Mouse (Mus musculus): ENCODE results near the gene Phyhipl. TPM values are rescaled to one million over a fixed set of nuclear protein-coding genes. Genes with fewer than 3 reads are reported as not detected.

Phyhipl gene
- total RNA-seq, 2 experiments from 2014 or later: not detected

DNA sequence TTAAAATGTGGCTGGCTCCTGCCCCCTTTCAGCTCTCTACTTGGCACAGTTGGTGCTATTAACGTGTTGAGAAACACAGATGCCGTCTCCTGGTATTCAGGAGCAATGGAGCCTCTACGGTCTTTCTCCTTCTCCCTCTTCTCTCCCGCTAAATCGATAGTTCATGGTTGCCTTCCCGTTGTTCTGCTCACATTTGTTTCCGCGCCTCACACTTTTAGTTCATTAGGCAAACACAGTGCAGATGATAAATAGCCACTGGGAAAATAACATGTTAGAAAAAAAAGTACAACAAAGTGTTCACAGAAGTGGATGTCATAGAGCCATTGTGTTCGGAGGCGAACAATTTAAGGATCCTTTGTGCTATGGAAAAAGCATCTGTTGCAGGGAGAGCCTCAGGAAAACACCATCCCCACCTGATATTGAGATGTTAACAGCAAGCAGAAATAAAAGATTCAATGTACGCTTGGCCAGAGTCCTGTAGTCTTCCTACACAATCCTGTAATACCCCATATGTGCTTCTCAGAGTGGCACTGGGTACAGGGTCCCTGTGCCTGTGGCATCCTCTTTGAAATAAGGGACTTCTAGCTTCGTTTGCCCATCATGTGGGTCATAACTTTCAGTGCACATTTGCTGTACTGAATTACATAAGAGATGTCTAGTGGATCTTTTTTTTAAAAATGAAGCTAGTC, 18.0 kb downstream of the Phyhipl start:
- intact Hi-C loops (cut with DNase I): no loop called here
- DNase-seq: no peak

DNA sequence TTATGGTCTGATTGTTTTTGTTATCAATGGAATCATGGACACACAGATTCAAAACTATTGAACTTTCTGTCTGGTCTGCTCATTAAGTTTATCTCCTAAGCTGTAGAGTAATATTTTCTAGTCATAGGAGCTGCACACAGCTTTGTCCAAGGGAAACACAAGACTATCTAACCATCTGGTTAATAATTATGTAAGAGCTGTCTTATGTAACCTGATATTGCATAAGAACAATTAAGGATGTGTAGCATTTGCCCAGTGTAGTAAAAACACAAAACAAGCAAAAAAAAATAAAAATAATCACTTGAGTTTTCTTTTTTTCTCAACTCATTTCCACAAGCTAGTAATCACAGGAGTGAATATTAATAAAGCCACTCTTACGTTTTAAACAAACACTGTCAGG, 20.5 kb downstream of the Phyhipl start:
- DNase-seq: no peak
- intact Hi-C loops (cut with DNase I): no loop called here

DNA sequence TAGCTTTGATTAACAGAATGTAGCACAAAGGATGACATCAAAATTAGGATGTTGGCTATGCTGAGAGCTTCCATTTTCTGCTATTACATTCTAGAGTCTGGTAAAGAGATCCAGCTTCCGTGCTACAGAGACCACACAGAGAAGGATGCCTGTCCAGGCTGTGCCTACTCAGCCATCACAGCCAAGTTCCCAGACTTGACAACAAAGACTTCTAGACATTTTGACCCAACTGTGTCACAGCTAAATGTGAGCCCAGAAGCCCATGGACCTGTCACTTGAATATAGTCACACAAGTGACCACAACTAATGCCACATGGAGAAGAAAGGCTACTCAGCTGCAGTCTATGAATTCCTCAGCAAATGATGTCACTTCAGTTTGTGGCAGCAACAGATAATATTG, 24.6 kb downstream of the Phyhipl start:
- no peak for DNase-seq
- intact Hi-C loops (cut with DNase I): no loop called here

DNA sequence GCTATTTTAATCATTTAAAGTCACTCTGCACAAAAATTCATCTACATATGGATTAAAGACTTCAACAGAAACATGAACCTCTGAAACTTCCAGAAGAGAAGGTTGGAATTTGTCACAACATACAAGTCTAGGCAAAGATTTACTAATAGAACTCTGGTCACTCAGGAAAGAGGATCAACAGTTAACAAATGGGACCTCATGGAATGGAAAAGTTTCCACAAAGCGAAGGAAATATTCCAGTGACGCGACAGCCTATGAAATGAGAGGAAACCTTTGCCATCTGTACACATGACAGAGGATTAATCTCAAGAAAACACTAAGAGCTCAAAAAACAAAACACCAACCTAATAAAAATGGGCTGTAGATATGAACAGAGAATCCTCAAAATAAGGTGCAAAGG, 32.3 kb downstream of the Phyhipl start:
- DNase-seq: no peak
- intact Hi-C loops (cut with DNase I): no loop called here

DNA sequence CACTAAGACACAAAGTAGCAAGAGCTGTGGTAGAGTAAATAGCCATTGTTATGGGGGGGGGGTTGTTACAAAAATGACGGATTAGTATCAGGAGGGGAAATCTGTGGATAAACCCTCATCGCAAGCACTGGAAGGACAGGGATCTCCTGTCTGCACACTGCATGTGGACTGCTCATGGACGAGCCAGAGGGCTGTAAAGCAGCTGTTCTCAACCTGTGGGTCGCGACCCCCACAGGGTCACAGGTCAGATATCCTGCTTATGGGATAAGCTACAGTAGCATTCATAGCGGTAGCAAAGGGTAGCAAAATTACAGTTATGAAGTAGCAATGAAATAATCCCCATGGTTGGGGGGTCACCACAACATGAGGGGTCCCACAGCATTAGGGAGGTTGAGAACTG, 39.4 kb downstream of the Phyhipl start:
- DNase-seq: no peak
- intact Hi-C loops (cut with DNase I): no loop called here

DNA sequence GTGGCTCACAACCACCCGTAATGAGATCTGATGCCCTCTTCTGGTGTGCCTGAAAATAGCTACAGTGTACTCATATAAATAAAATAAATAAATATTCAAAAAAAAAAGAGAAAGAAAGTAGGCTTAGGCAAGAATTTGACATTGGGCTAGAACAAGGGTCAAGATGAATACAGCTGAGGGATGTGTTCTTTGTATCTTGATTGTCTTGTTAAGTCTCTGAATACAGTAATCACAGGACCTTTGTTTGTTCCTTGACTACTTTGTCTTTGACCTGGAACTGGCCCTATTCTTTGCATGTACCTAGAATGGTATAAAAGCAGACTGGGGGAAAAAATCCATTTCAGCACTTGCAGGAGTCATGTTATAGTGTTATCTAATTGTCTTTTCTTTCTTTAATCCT, 44.1 kb downstream of the Phyhipl start:
- DNase-seq: no peak
- intact Hi-C loops (cut with DNase I): no loop called here

DNA sequence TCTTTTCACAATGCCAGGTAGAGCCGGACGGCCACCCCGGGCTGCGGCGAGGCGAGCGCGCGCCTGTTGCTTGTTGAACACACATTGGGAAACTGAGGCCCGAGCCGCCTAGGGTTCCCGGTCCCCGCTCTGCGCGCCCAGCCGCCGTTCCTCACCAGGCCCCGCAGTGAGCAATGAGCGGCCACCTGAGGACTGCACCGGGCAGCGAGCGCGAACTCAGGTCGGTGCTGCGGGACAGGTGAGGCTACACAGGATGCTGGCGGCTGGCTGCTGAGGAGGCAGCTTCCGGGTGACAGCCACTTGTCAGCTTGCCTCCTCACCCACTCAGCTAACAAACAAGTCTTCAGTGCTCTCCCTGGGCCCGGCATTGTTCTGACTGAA, 55.9 kb downstream of the Phyhipl start:
- intact Hi-C loops (cut with DNase I): loop anchor here (10.0 kb wide), 1 partner anchor 215 kb away; no protein-coding TSS in a partner anchor
- DNase-seq: no peak

DNA sequence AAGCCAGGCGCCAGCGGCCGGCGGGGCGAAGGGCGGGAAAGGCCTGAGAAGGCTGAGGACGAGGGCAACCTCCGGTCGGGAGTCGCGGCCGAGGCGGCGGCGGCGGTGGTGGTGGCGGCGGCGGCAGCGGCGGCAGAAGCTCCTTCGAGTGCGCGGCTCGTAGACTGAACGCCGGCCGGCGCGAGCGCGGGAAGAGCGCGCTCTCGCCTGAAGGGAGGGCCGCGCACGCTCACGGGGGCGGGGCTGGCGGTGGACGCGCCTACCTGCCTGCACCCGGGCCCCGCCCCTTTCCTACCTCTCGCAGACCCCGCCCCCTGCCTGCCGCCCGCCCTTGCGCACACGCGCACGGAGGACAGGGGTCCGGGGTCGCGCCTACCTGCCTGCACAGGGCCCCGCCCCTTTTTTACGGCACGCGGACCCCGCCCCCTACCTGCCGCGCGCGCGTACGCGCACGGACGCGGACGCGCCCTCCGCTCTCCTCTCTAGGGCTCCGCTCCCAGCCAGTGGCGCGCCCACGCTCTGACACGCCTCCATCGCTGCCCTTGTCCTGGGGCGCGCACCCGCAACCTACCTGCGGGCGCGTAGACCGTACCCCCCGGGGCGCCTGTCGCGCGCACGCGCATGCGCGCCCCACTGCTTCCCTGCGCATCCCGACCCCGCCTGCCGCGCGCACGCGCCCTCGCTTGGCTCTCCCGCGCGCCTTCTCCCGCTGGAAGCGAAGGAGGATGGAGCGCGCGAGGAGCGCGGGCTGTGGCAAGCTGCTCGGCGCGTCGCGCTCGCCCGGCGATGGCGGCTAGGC, 56.4 kb downstream of the Phyhipl start:
- peak in 1 of 2 experiments; percentile 15 for DNase-seq
- intact Hi-C loops (cut with DNase I): loop anchor here (10.0 kb wide), 1 partner anchor 215 kb away; no protein-coding TSS in a partner anchor

DNA sequence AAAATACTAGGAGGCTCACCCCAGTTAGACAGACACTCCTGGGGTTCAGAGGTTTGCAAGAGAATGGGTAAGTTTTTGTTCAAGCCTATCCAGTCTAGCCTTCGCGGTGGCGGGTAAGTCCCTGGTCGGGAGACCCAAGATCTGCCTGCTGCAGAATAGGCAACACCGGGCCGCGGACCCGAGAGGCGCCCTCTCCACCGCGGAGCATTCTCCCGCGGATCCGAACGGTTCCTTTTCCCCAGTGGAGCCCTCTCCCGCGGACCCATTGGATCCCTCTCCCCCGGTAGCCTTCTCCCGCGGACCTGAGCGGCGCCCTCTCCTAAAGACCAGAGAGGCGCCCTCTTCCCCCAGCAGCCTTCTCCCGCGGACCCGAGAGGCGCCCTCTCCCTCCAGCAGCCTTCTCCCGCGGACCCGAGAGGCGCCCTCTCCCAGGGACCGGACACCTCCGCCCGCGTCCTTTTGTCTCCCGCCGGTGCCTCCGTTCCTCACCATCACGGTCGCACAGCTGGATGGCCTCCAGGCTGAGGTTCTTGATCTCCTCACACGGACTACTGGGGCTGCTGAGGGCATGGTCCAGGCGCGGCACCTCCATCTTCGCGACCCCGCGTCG, 57.1 kb downstream of the Phyhipl start:
- peak; percentile 8 to 10 for DNase-seq
- intact Hi-C loops (cut with DNase I): loop anchor here (10.0 kb wide), 1 partner anchor 216 kb away; no protein-coding TSS in a partner anchor

DNA sequence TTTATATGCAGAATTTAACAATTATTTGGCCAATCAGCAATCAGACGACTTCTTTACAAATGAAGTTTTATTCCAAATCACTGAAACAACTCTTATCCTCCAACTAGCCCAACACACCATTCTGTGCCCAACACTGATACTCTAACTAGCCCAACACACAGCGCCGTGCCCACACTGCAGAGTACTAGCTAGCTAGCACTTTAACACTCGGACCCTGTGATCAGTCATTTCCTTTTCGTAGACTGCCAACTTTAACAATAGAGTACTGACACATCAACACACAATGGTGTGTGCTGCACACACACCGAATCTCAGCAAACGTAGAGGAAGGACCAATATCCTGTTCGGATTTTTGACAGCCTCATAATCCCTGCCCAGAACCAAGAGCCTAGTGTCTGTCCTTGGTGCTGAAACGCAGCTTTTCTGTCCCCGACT, 57.7 kb downstream of the Phyhipl start:
- DNase-seq: no peak
- intact Hi-C loops (cut with DNase I): loop anchor here (10.0 kb wide), 1 partner anchor 217 kb away; no protein-coding TSS in a partner anchor

DNA sequence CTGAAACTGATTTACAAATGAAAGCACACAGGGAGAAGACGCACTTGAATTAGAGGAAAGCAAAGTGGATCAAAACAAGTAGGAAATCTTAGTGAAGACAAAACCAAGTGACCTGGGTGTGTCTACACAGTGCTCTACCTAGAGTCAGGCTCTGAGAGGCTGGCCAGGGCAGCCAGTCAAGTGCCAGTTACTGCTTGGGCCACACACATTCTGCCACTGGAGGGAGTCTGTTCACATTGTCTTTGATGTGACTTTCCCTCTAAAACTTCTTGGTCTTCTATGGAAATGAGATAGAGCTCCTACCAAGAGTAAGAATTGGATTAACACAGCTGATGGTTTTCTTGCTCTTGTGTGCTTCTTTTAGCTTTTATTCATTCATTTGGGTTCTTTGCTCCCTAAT, 61.8 kb downstream of the Phyhipl start:
- no peak for DNase-seq
- intact Hi-C loops (cut with DNase I): loop anchor here (10.0 kb wide), 1 partner anchor 221 kb away; no protein-coding TSS in a partner anchor

DNA sequence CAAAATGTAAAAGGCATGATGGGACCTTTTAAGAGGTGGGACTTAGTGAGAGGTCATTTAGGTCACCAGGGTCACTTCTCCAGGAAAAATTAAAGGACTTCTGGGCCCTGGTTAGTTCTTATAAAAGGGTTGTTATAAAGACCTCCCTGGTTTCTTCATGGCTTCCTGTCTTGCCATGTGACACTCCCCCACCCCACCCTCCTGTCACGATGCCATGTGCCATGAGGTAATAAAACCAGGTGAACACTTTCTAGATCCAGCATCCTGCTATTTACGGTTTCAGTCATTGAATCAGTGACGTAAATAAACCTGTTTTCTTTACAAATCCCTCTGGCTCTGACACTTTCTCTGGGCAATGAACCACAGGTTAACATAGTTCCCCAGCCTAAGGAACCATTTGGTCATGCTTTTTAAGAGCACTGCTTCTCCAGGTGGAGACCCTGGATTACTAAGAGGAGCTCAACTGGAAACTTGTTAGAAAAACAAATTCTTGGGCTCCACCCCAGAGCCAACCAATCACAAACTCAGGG, 68.8 kb downstream of the Phyhipl start:
- no peak for DNase-seq
- intact Hi-C loops (cut with DNase I): no loop called here

DNA sequence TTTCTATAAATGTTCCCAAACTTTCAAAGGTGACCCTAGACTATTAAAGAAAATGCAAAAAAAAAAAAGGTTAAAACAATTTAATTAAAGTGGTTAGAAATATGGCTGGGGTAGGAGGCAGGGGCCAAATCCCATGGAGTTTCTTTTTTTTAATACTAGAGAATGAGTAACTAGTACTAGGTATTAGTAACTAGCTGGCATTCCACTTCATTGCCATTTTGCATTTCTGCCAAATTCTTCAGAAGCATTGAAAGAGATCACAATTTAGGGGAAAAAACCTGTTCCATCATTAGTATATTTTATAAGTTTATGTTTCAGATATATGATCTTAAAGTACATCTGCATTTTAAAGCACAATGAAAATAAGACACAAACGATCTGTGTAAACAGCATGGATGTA, 71.6 kb downstream of the Phyhipl start:
- no peak for DNase-seq
- intact Hi-C loops (cut with DNase I): no loop called here

DNA sequence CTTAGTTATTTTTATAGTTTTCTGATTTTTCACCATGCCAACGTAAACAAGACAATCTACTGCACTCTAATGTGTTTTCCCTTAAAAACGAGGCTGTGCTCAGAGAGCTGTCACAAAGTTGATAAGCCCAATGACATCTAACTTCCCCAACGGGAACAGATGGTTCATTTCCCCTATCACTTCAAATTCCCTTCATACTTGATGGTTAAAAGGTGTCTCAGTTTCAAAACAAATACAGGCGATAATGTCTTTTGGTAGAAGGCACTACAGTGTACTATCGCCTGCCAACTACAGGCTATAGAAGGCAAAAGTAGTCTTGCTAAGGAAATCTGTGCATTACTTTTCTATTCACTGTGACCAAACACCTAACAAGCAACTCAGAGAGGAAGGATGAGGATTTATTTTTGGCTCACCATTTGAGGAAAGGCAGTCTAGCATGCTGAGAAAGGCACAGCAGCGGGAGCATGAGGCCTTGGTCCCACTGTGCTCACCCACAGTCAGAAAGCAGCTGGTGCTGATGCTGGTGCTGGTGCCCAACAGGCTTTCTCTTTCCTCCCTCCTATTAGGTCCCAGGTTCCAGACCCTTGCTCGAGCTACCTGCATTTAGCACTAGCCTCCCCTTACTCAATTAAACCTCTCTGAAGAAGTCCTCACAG, 74.1 kb downstream of the Phyhipl start:
- intact Hi-C loops (cut with DNase I): no loop called here

DNA sequence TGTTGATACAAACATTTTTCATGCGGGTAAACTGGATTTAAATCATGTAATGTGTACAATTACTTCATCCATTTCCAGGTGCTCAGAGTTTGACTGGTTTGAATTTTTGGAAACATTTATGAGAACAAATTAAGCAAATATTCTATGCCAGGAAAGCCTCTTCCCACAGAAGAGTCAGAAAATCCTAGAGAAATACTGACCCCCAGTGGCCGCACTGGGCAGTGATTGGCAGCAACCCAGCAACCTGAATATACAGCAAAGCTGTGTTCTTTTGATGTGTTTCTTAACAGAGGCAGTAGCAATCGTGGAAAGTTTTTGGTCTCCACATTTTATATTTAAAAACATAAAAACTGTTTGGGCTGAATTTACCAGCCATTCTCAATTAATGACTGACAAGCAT, 92.1 kb downstream of the Phyhipl start:
- DNase-seq: peak; percentile 56 to 67
- intact Hi-C loops (cut with DNase I): loop anchor here (1.0 to 2.0 kb wide), 2 partner anchors 195 to 245 kb away; no protein-coding TSS in a partner anchor

More for the DNA sequence above, 74.1 kb downstream of the Phyhipl start:
- no peak for DNase-seq

DNA sequence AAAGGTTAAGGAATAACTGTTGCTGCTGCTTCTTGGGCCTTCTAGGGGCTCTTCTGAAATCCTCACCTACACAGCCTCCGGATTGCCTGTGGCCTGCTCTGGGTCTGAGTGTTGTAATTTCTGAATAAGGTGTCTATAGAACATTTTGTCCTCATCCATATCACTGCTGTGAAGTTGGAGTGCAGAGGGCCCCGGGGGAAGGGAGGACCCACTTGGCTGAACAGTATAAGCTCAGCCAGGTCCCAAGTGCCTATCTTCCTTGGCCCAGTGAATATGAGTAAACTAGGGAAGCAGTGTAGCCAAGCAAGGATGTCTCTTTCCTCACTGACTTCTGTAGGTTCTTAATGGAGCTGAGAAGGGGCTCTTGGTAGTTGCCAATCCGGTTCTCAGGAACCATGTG, 103.2 kb downstream of the Phyhipl start:
- intact Hi-C loops (cut with DNase I): loop anchor here (10.0 kb wide), 1 partner anchor 348 kb away; the partner anchor contains the start of gene Mrln

DNA sequence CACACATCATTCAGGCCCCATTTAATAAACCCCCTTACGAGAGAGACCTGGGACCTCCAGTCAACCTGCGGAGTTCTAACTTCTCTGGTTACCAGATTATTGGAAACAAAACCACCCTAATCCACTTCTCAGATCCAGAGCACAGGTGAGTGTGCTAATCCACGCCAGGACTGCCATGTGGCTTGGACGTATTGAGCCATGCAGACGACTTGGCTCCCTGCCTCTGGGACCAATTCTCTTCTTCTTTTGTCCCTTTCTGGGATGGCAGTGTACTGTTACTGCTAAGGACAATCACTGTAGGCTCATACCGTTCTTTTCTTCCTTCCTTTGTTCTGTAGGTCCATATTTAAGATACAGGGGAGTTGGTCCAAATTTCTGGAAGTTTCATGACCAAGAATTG, 112.9 kb downstream of the Phyhipl start:
- intact Hi-C loops (cut with DNase I): no loop called here
- DNase-seq: no peak

More for the DNA sequence above, 103.2 kb downstream of the Phyhipl start:
- DNase-seq: peak in 1 of 2 experiments; percentile 17

DNA sequence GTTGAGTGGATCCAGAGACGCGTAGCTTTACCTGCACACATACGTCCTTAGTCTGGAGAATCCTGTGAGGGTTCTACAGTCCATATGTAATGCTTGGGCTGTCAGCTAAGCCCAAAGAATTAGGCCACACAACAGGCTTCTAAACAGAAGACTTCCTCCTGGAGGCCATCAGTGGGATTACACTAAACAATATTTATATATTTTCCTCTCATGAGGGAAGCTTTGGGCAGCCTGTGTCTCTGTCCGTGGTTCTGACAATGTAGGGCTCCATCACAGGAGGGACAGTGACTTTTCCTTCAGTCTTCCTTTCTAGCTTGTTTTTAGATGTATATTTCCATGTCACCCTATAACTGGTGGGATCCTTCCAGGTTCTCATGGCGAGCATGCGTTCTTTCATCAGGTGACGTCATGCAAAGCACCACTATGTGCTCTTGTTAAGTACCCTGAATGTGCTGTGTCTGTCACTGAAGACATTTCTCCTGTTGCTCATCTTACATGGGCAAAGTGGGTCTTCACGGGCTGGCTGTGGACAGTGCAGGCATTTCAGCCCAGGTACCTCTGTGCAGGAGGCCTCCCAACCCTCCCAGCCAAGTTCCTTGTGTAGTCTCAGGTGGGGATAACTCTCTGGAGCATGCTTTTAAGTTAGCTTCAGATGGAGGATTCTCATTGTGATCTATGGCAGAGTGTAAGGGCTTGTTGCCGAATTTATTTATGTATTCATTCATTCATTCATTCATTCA, 115.1 kb downstream of the Phyhipl start:
- DNase-seq: no peak
- intact Hi-C loops (cut with DNase I): no loop called here

DNA sequence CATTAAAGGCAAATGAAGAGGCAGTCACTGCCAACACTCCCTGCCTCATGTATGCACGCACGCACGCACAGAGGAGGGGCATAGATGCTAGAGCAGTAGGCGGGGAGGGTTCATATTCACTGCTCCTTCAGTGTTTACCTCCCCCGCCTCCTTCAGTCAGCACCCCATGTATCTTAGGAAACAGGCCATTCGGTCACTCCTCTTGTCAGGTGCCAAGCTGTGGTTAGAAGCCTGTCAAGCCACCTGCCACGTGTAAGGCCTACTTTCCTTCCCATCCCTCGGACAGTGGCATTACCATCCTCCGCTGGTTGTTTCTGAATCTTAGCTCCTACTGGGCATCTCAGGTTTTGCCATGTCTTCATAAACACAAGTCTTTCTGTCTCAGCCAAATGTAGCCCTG, 116.5 kb downstream of the Phyhipl start:
- no peak for DNase-seq
- intact Hi-C loops (cut with DNase I): no loop called here

DNA sequence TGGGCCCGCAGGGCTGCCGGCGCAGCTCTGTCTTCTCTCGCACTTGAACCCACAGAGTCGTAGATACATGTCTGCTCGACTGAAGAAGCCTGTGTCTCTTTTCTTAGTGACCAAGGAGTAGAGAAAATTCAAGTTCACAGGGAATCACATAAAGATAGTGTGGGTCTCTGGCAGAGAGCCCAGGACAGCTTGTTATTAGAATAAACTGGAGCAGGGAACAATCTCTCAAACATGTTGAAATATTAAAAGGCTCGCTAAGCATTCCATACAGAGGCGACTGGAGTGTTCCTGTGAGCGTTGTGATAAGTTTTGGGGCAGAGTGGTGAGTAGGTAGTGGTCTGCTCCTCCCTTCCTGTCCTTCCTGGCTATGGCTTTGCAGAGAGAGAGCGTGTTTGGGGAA, 118.1 kb downstream of the Phyhipl start:
- intact Hi-C loops (cut with DNase I): no loop called here
- DNase-seq: no peak

Data from gastrocnemius, postnatal 36 days (tissue).